Mouse (Mus musculus) olfactory bulb, adult 2 months (tissue): Measurements from ENCODE around the gene Uso1.

Experiments used
- CTCF ChIP-seq: fragments of 200-500 bp; IDR thresholded peaks from 2 replicates; pipeline ENCODE4 v1.5.1; 2012; ENCODE audit warnings: low read depth, mild to moderate bottlenecking, low read length, moderate library complexity; ENCODE audit not compliant: insufficient read depth
- POLR2A ChIP-seq: fragments of 200-500 bp; IDR thresholded peaks from 2 replicates; pipeline ENCODE4 v1.6.1; 2012; ENCODE audit warnings: mild to moderate bottlenecking, low read depth, low read length, moderate library complexity; ENCODE audit not compliant: insufficient read depth

DNA sequence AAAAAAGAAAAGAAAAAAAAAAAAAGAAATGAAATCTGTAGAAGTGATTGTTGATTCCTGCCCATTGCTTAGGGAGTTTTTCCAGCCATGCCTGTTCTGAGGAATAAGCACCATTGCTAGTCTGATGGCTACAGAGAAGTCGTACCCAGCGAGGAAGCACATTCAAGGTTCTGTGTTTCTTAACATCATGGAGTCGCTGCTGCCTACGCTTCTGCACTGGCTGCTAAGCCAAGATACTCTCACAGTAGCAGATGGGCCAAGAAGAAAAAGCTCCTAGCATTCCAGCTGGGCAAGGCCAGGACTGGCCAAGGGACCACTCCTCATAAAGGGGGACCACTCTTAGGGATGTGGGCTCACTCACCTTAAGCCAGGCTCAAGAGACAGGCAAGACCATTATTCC lies 40.0 kb upstream of the Uso1 start:
- TF ChIP-seq CTCF (no peak), POLR2A (no peak)
